Mouse (Mus musculus) E14TG2a.4 (cell line): ENCODE data around the gene Prkca.

Experiments used
- CTCF ChIP-seq: conservative IDR thresholded peaks from 2 replicates; pipeline ENCODE4 v1.5.1; 2014; ENCODE audit warnings: low read length
- POU5F1 ChIP-seq: IDR thresholded peaks from 2 replicates; pipeline ENCODE4 v1.6.1; 2014; ENCODE audit warnings: low read length, borderline replicate concordance

DNA sequence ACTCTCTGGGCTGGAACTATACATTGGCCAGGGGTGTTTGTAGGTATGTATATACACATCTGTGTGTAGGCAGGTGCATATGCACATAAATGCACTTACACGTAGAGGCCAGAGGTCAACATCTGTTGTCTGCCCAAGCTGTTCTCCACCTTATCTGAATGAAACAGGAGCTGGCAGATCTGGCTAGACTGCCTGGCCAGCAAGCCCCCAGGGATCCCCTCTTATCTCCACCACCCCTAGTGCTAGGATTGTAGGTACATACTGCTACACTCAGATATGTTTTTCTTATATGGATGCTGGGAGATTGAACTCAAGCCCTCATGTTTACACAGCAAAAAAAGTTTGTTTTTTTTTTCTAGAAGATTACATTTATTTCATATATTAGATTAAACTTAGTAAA is 79.9 kb downstream of the Prkca start:
- TF ChIP-seq CTCF (no peak), POU5F1 (no peak)
